In genomic region chr17:51583984-51584880, GRCm38 (mm10) we compare ENCODE assay signal across 11 mouse cellular contexts.
DNase-seq lines count a peak whose midpoint lies in the region; ATAC-seq and TF ChIP-seq lines count a peak whose summit lies in the region.
"Had no signal": no experiment of that assay in that cellular context is flagged by ENCODE, and none has a peak within 500 bp of the region (broad histone marks: within the 10 kb centered on the region; RNA-seq: fewer than 3 reads in every experiment).

No protein-coding gene starts in this region.

- peak; percentile 15 for DNase-seq in layer of hippocampus, adult 9-11 months
- no peak for DNase-seq in layer of hippocampus, adult 8-10 months (ENCODE audit: low spot score in 2 of 2)
- peak; percentile 47 for DNase-seq in forebrain, embryonic 14.5 days (ENCODE audit: low spot score)
- peak; percentile 19 for DNase-seq in lung, embryonic 14.5 days
- no peak for DNase-seq in cerebellum, adult 18-20 months
- DNase-seq in left cerebral cortex, adult 8-10 months (ENCODE audit: low spot score in 2 of 2) = no peak
- no peak for DNase-seq in frontal cortex, postnatal 14 days (ENCODE audit: low spot score in 2 of 2)
- DNase-seq: kidney, adult 9 months had no signal

- no peak overlapping the region for H3K9ac ChIP-seq in forebrain, embryonic 14.5 days (ENCODE audit: low read length)
- no peak overlapping the region for H3K9ac ChIP-seq in lung, embryonic 14.5 days
- H3K9ac ChIP-seq in neural tube, embryonic 12.5 days = no peak overlapping the region
- H3K9ac ChIP-seq: heart, embryonic 13.5 days had no signal

- no peak for TF ChIP-seq CTCF in lung, embryonic 14.5 days (IDR thresholded peaks at IDR 0.05; ENCODE audit: low read depth)

- 42% methylated on average over 19 of the region's 19 CpGs for WGBS in forebrain, embryonic 14.5 days
- 65% methylated on average over 19 of the region's 19 CpGs for WGBS in lung, embryonic 14.5 days
- WGBS in neural tube, embryonic 12.5 days = 56% methylated on average over 19 of the region's 19 CpGs

- H3K36me3 ChIP-seq in forebrain, embryonic 14.5 days (ENCODE audit: control insufficient read depth, insufficient read depth, low read length) = no peaks in the 10 kb centered on the region
- no peaks in the 10 kb centered on the region for H3K36me3 ChIP-seq in lung, embryonic 14.5 days (ENCODE audit: insufficient read depth)
- H3K36me3 ChIP-seq in neural tube, embryonic 12.5 days = no peaks in the 10 kb centered on the region
- H3K36me3 ChIP-seq: heart, embryonic 13.5 days had no signal

- H3K27me3 ChIP-seq in forebrain, embryonic 14.5 days (replicated peaks; ENCODE audit: control insufficient read depth, insufficient read depth, low read length) = no peaks in the 10 kb centered on the region
- H3K27me3 ChIP-seq in lung, embryonic 14.5 days (ENCODE audit: insufficient read depth, low read length) = no peaks in the 10 kb centered on the region
- H3K27me3 ChIP-seq in neural tube, embryonic 12.5 days (replicated peaks) = no peaks in the 10 kb centered on the region
- H3K27me3 ChIP-seq: CH12.LX; heart, embryonic 13.5 days had no signal

- peak overlapping the region; percentile 34; the same call in 1 of the 2 replicates for H3K4me2 ChIP-seq in forebrain, embryonic 14.5 days (ENCODE audit: low read length)
- no peak overlapping the region for H3K4me2 ChIP-seq in lung, embryonic 14.5 days
- H3K4me2 ChIP-seq in neural tube, embryonic 12.5 days (replicated peaks) = peak overlapping the region; percentile 31
- H3K4me2 ChIP-seq: heart, embryonic 13.5 days had no signal

- H3K4me3 ChIP-seq in forebrain, embryonic 14.5 days (ENCODE audit: low read depth, low read length) = no peak overlapping the region
- H3K4me3 ChIP-seq in lung, embryonic 14.5 days (ENCODE audit: low read depth, low read length) = no peak overlapping the region
- no peak overlapping the region for H3K4me3 ChIP-seq in neural tube, embryonic 12.5 days
- H3K4me3 ChIP-seq: heart, embryonic 13.5 days had no signal

- H3K4me1 ChIP-seq in forebrain, embryonic 14.5 days (ENCODE audit: control insufficient read depth, insufficient read depth, low read length) = 0 out of 2 replicates have a peak, but pooled peaks cover 5% of the 10 kb centered on the region
- H3K4me1 ChIP-seq in lung, embryonic 14.5 days (ENCODE audit: insufficient read depth) = no peaks in the 10 kb centered on the region
- no peaks in the 10 kb centered on the region for H3K4me1 ChIP-seq in neural tube, embryonic 12.5 days
- H3K4me1 ChIP-seq: heart, embryonic 13.5 days had no signal

- peak; percentile 58 for ATAC-seq in forebrain, embryonic 14.5 days
- ATAC-seq in lung, embryonic 14.5 days (ENCODE audit: insufficient read depth) = no peak
- ATAC-seq in neural tube, embryonic 12.5 days (ENCODE audit: low FRiP score, low read depth) = peak; percentile 51; the same call in 1 of the 2 replicates

- no peak overlapping the region for H3K27ac ChIP-seq in forebrain, embryonic 14.5 days (ENCODE audit: low read depth, low read length)
- no peak overlapping the region for H3K27ac ChIP-seq in lung, embryonic 14.5 days (ENCODE audit: low read depth)
- no peak overlapping the region for H3K27ac ChIP-seq in neural tube, embryonic 12.5 days
- H3K27ac ChIP-seq: heart, embryonic 13.5 days had no signal

- H3K9me3 ChIP-seq in forebrain, embryonic 14.5 days (replicated peaks; ENCODE audit: control insufficient read depth, low read length) = no peaks in the 10 kb centered on the region
- no peaks in the 10 kb centered on the region for H3K9me3 ChIP-seq in lung, embryonic 14.5 days (ENCODE audit: low read depth, low read length)
- no peaks in the 10 kb centered on the region for H3K9me3 ChIP-seq in neural tube, embryonic 12.5 days
- H3K9me3 ChIP-seq: heart, embryonic 13.5 days had no signal

Comparison
In these comparisons a context has a peak if more than half of its experiments do, and no peak if none do; other contexts are left out.
1. DNase-seq: peak in layer of hippocampus, adult 9-11 months (single experiment), forebrain, embryonic 14.5 days (single experiment) and lung, embryonic 14.5 days (single experiment); none in layer of hippocampus, adult 8-10 months (0 of 2), cerebellum, adult 18-20 months (0 of 2), left cerebral cortex, adult 8-10 months (0 of 2) and frontal cortex, postnatal 14 days (0 of 2).